Mouse (Mus musculus) cortical plate, adult 2 months (tissue): ENCODE measurements around the gene Cd70. TPM values are rescaled to one million over a fixed set of nuclear protein-coding genes. Genes with fewer than 3 reads are reported as not detected.

Experiments used
- H3K27ac ChIP-seq: fragments of 200-500 bp; 2 replicates; pipeline ENCODE4 v1.5.1; 2012; ENCODE audit warnings: low read length, control low read depth, inconsistent platforms; ENCODE audit not compliant: insufficient read depth
- H3K4me1 ChIP-seq: fragments of 200-500 bp; 2 replicates; pipeline ENCODE4 v1.6.1; 2011; ENCODE audit warnings: low read length; ENCODE audit not compliant: control insufficient read depth, insufficient read depth
- H3K4me3 ChIP-seq: fragments of 200-500 bp; 2 replicates; pipeline ENCODE4 v1.5.1; 2011; ENCODE audit warnings: mild to moderate bottlenecking, low read length, control low read depth; ENCODE audit not compliant: insufficient read depth
- CTCF ChIP-seq: fragments of 200-500 bp; IDR thresholded peaks from 2 replicates; pipeline ENCODE4 v1.5.1; 2011; ENCODE audit warnings: mild to moderate bottlenecking, control low read depth, low read length; ENCODE audit not compliant: insufficient read depth; ENCODE audit errors: extremely low read depth
- POLR2A ChIP-seq: fragments of 200-500 bp; IDR thresholded peaks from 2 replicates; pipeline ENCODE4 v1.6.1; 2011; ENCODE audit warnings: mild to moderate bottlenecking, low read length, control low read depth; ENCODE audit not compliant: insufficient read depth; ENCODE audit errors: extremely low read depth
- polyA plus RNA-seq: library from polyadenylated mRNA; depleted of rRNA; stranded (reverse); fragments of >200 nt; gene quantifications from 2 replicates; pipeline ENCODE4 v1.2.3, GENCODE M21; 2012; rRNA removed

The Cd70 gene
- polyA plus RNA-seq, 1 experiment, result 0.29 TPM

- Histone ChIP-seq H3K4me1 (no peaks in the 10 kb centered on the region), H3K27ac (no peak overlapping the region), H3K4me3 (no peak overlapping the region)
- TF ChIP-seq POLR2A, result no peak
- no peak for TF ChIP-seq CTCF
These were observed 45.1 kb downstream of the Cd70 start for GRCm38 (mm10) chr17:57104496-57104895.

GRCm38 (mm10) chr17:57102276-57102675, 47.3 kb downstream of the Cd70 start:
- Histone ChIP-seq H3K4me3 (no peak overlapping the region), H3K4me1 (no peaks in the 10 kb centered on the region), H3K27ac (no peak overlapping the region)
- TF ChIP-seq CTCF (no peak), POLR2A (no peak)

GRCm38 (mm10) chr17:57099629-57100325, 49.8 kb downstream of the Cd70 start:
- no peak for TF ChIP-seq POLR2A
- no peak for TF ChIP-seq CTCF
- Histone ChIP-seq H3K4me1 (no peaks in the 10 kb centered on the region), H3K27ac (no peak overlapping the region), H3K4me3 (no peak overlapping the region)

- Histone ChIP-seq H3K27ac (no peak overlapping the region), H3K4me1 (no peaks in the 10 kb centered on the region), H3K4me3 (no peak overlapping the region)
- TF ChIP-seq POLR2A (no peak), CTCF (no peak)
These were observed 51.3 kb downstream of the Cd70 start for GRCm38 (mm10) chr17:57098321-57098720.

GRCm38 (mm10) chr17:57096623-57096920, 53.0 kb downstream of the Cd70 start:
- TF ChIP-seq CTCF (peak; percentile 83), POLR2A (no peak)
- no peaks in the 10 kb centered on the region for H3K4me1 ChIP-seq
- no peak overlapping the region for H3K4me3 ChIP-seq
- H3K27ac ChIP-seq, result no peak overlapping the region

Other genes with a start within 250 kb of the Cd70 start
- 73.1 and 76.0 TPM in 2 replicates for gene Mllt1, start 214.4 kb downstream of the Cd70 start, polyA plus RNA-seq
- gene Acer1, start 167.7 kb downstream of the Cd70 start, polyA plus RNA-seq, result not detected in 2 replicates
- gene Clpp, start 159.5 kb downstream of the Cd70 start, polyA plus RNA-seq, result 139 and 146 TPM in 2 replicates
- gene Alkbh7, start 152.4 kb downstream of the Cd70 start, polyA plus RNA-seq, result 32.1 and 35.4 TPM in 2 replicates
- not detected in 2 replicates for gene Pspn, start 149.8 kb downstream of the Cd70 start, polyA plus RNA-seq
- gene Gtf2f1, start 138.5 kb downstream of the Cd70 start, polyA plus RNA-seq, result 73.3 and 80.0 TPM in 2 replicates
- gene Gm17949, start 138.3 kb downstream of the Cd70 start, polyA plus RNA-seq, result 0.13 TPM in 1 of 2 replicates, not detected in the other
- 58.4 and 63.4 TPM in 2 replicates for gene Khsrp, start 118.3 kb downstream of the Cd70 start, polyA plus RNA-seq
- gene Slc25a41, start 108.1 kb downstream of the Cd70 start, polyA plus RNA-seq, result 0.19 and 0.25 TPM in 2 replicates
- 0.93 and 1.6 TPM in 2 replicates for gene Crb3, start 90.7 kb downstream of the Cd70 start, polyA plus RNA-seq
- gene Slc25a23, start 89.9 kb downstream of the Cd70 start, polyA plus RNA-seq, result 319 and 330 TPM in 2 replicates
- 2.3 and 2.8 TPM in 2 replicates for gene Dennd1c, start 71.3 kb downstream of the Cd70 start, polyA plus RNA-seq
- 597 and 680 TPM in 2 replicates for gene Tubb4a, start 62.0 kb downstream of the Cd70 start, polyA plus RNA-seq
- 0.93 and 1.0 TPM in 2 replicates for gene Tnfsf9, start 44.5 kb downstream of the Cd70 start, polyA plus RNA-seq
- gene Tnfsf14, start 44.4 kb upstream of the Cd70 start, polyA plus RNA-seq, result 0.08 TPM in 1 of 2 replicates, not detected in the other
- gene C3, start 78.4 kb upstream of the Cd70 start, polyA plus RNA-seq, result 0.17 and 0.32 TPM in 2 replicates
- gene Gpr108, start 98.7 kb upstream of the Cd70 start, polyA plus RNA-seq, result 28.8 and 29.7 TPM in 2 replicates
- 10.1 and 11.2 TPM in 2 replicates for gene Trip10, start 99.7 kb upstream of the Cd70 start, polyA plus RNA-seq
- 3.6 TPM in 2 replicates for gene Vav1, start 129.3 kb upstream of the Cd70 start, polyA plus RNA-seq
- gene Adgre1, start 208.9 kb upstream of the Cd70 start, polyA plus RNA-seq, result 5.0 and 5.3 TPM in 2 replicates